Mouse (Mus musculus) heart, postnatal 10 days (tissue): ENCODE results near the gene Celf2. TPM values are rescaled to one million over a fixed set of nuclear protein-coding genes. Genes with fewer than 3 reads are reported as not detected.

Source experiments
- DNase-seq, 2 experiments: peaks; one replicate each; pipeline ENCODE4 v3.0.0; 2021
- intact Hi-C: fragments of 180-260 bp; cut with DNase I; formaldehyde crosslinking; loops from one replicate; pipeline ENCODE4 v1.15.1; 2025
- total RNA-seq, 2 experiments: library from RNA; stranded (reverse); gene quantifications; 2 replicates each; pipeline ENCODE4 v1.2.3; 2021

The Celf2 gene
- total RNA-seq, 2 experiments from 2014 or later, result 81.5 to 84.6 TPM

- no peak for DNase-seq
- intact Hi-C loops, result no loop called here
These were observed 628.3 kb downstream of the Celf2 start for GRCm38 (mm10) chr2:6880941-6881575.

- intact Hi-C loops, result no loop called here
These were observed 632.3 kb downstream of the Celf2 start for GRCm38 (mm10) chr2:6877094-6877493.

GRCm38 (mm10) chr2:6876547-6876946 lies 632.8 kb downstream of the Celf2 start:
- peak; percentile 21 to 28 for DNase-seq
- intact Hi-C loops, result no loop called here

More at GRCm38 (mm10) chr2:6877094-6877493, 632.3 kb downstream of the Celf2 start:
- peak in 1 of 2 experiments; percentile 30 for DNase-seq

GRCm38 (mm10) chr2:6875071-6875611 lies 634.2 kb downstream of the Celf2 start:
- DNase-seq, result no peak
- intact Hi-C loops, result no loop called here

- intact Hi-C loops, result loop anchor here (5.0 kb wide), 1 partner anchor 198 kb away; no protein-coding TSS in a partner anchor
- DNase-seq, result no peak
These were observed 635.0 kb downstream of the Celf2 start for GRCm38 (mm10) chr2:6874266-6874955.

GRCm38 (mm10) chr2:6873711-6874110 lies 635.7 kb downstream of the Celf2 start:
- no peak for DNase-seq
- intact Hi-C loops, result loop anchor here (5.0 kb wide), 1 partner anchor 199 kb away; no protein-coding TSS in a partner anchor

GRCm38 (mm10) chr2:6872894-6873255 lies 636.5 kb downstream of the Celf2 start:
- DNase-seq, result no peak
- intact Hi-C loops, result loop anchor here (5.0 kb wide), 1 partner anchor 199 kb away; no protein-coding TSS in a partner anchor

- DNase-seq, result peak; percentile 73 to 80
- intact Hi-C loops, result loop anchor here (5.0 kb wide), 1 partner anchor 200 kb away; no protein-coding TSS in a partner anchor
These were observed 637.1 kb downstream of the Celf2 start for GRCm38 (mm10) chr2:6872131-6872893.

- no peak for DNase-seq
- intact Hi-C loops, result loop anchor here (5.0 kb wide), 1 partner anchor 201 kb away; no protein-coding TSS in a partner anchor
These were observed 637.9 kb downstream of the Celf2 start for GRCm38 (mm10) chr2:6871281-6872130.

GRCm38 (mm10) chr2:6869956-6870710 lies 639.2 kb downstream of the Celf2 start:
- intact Hi-C loops, result loop anchor here (5.0 to 10.0 kb wide), 2 partner anchors 202 to 435 kb away; no protein-coding TSS in a partner anchor
- DNase-seq, result peak in 1 of 2 experiments; percentile 13

- DNase-seq, result no peak
- intact Hi-C loops, result loop anchor here (10.0 kb wide), 1 partner anchor 432 kb away; no protein-coding TSS in a partner anchor
These were observed 642.1 kb downstream of the Celf2 start for GRCm38 (mm10) chr2:6867297-6867696.

GRCm38 (mm10) chr2:6865785-6866184 lies 643.6 kb downstream of the Celf2 start:
- intact Hi-C loops, result loop anchor here (10.0 kb wide), 1 partner anchor 431 kb away; no protein-coding TSS in a partner anchor
- DNase-seq, result no peak

- DNase-seq, result no peak
These were observed 659.2 kb downstream of the Celf2 start for GRCm38 (mm10) chr2:6850102-6850644.

GRCm38 (mm10) chr2:6849388-6849787 lies 660.0 kb downstream of the Celf2 start:
- intact Hi-C loops, result no loop called here

More at GRCm38 (mm10) chr2:6850102-6850644, 659.2 kb downstream of the Celf2 start:
- intact Hi-C loops, result no loop called here

GRCm38 (mm10) chr2:6830021-6830420 lies 679.3 kb downstream of the Celf2 start:
- intact Hi-C loops, result no loop called here
- no peak for DNase-seq

More at GRCm38 (mm10) chr2:6849388-6849787, 660.0 kb downstream of the Celf2 start:
- DNase-seq, result no peak

- intact Hi-C loops, result no loop called here
- DNase-seq, result peak; percentile 27 to 32
These were observed 681.8 kb downstream of the Celf2 start for GRCm38 (mm10) chr2:6827583-6827982.

- intact Hi-C loops, result no loop called here
- no peak for DNase-seq
These were observed 686.3 kb downstream of the Celf2 start for GRCm38 (mm10) chr2:6823021-6823420.

GRCm38 (mm10) chr2:6821593-6821992 lies 687.8 kb downstream of the Celf2 start:
- DNase-seq, result no peak
- intact Hi-C loops, result no loop called here

GRCm38 (mm10) chr2:6815281-6815680 lies 694.1 kb downstream of the Celf2 start:
- DNase-seq, result no peak
- intact Hi-C loops, result no loop called here
